Mouse (Mus musculus) myocyte (in vitro differentiated cells): Measurements from ENCODE around the gene Zkscan4. TPM values are rescaled to one million over a fixed set of nuclear protein-coding genes. Genes with fewer than 3 reads are reported as not detected.
"Not testable (repeated sequence)": the region's sequence is repeated elsewhere in the genome, so short reads cannot be mapped to it uniquely, and the experiment has no call there.

Experiments
- H3K27me3 ChIP-seq: one replicate; pipeline ENCODE4 v1.6.1; 2011; ENCODE audit not compliant: control insufficient read depth, insufficient read depth, insufficient read length
- H3K36me3 ChIP-seq: one replicate; pipeline ENCODE4 v1.6.1; 2011; ENCODE audit not compliant: control insufficient read depth, insufficient read depth
- H3K4me2 ChIP-seq: one replicate; pipeline ENCODE4 v1.6.1; 2011; ENCODE audit warnings: low read depth, control low read depth
- H3K4me3 ChIP-seq: one replicate; pipeline ENCODE4 v1.5.1; 2011; ENCODE audit warnings: mild to moderate bottlenecking, control low read depth, moderate library complexity
- H3K79me2 ChIP-seq: one replicate; pipeline ENCODE4 v1.6.1; 2011; ENCODE audit not compliant: control insufficient read depth, insufficient read depth
- H3ac ChIP-seq: one replicate; pipeline ENCODE4 v1.6.1; 2011; ENCODE audit not compliant: control insufficient read depth, insufficient read length
- CEBPB ChIP-seq: IDR thresholded peaks from 2 replicates; pipeline ENCODE4 v1.6.1; 2011; ENCODE audit warnings: mild to moderate bottlenecking, moderate library complexity; ENCODE audit not compliant: poor library complexity, insufficient read depth, severe bottlenecking
- E2F4 ChIP-seq: IDR thresholded peaks from one replicate; pipeline ENCODE4 v1.6.1; 2011; ENCODE audit warnings: mild to moderate bottlenecking, control low read depth, moderate library complexity; ENCODE audit not compliant: insufficient read depth
- MAX ChIP-seq: IDR thresholded peaks from one replicate; pipeline ENCODE4 v1.6.1; 2011; ENCODE audit warnings: low read depth, mild to moderate bottlenecking, control low read depth
- MYOD1 ChIP-seq, 3 experiments: IDR thresholded peaks; one replicate each; pipeline ENCODE4 v1.6.1; 2011; ENCODE audit warnings: control low read depth in 2 of 3, low read depth in 2 of 3, mild to moderate bottlenecking in 2 of 3, moderate library complexity in 1 of 3; ENCODE audit not compliant: insufficient read length in 2 of 3, control insufficient read depth in 1 of 3
- MYOG ChIP-seq, 3 experiments: IDR thresholded peaks; one replicate each; pipeline ENCODE4 v1.6.1; 2011; ENCODE audit warnings: control low read depth in 2 of 3, low read depth in 2 of 3, mild to moderate bottlenecking in 2 of 3; ENCODE audit not compliant: insufficient read length in 2 of 3, control insufficient read depth in 1 of 3, insufficient read depth in 1 of 3
- POLR2A ChIP-seq: IDR thresholded peaks from one replicate; pipeline ENCODE4 v1.6.1; 2011; ENCODE audit warnings: low read depth, mild to moderate bottlenecking, control low read depth, moderate library complexity; ENCODE audit not compliant: insufficient read length
- POLR2AphosphoS2 ChIP-seq: IDR thresholded peaks from one replicate; pipeline ENCODE4 v1.6.1; 2011; ENCODE audit warnings: low read depth, control low read depth; ENCODE audit not compliant: insufficient read length
- REST ChIP-seq: IDR thresholded peaks from one replicate; pipeline ENCODE4 v1.6.1; 2011; ENCODE audit warnings: mild to moderate bottlenecking, control low read depth, moderate library complexity; ENCODE audit not compliant: insufficient read depth, insufficient read length
- SRF ChIP-seq: IDR thresholded peaks from one replicate; pipeline ENCODE4 v1.6.1; 2011; ENCODE audit warnings: low read depth; ENCODE audit not compliant: control insufficient read depth, insufficient read length
- TCF12 ChIP-seq: IDR thresholded peaks from one replicate; pipeline ENCODE4 v1.6.1; 2011; ENCODE audit warnings: mild to moderate bottlenecking, control low read depth; ENCODE audit not compliant: poor library complexity, insufficient read depth, severe bottlenecking
- TCF3 ChIP-seq: IDR thresholded peaks from one replicate; pipeline ENCODE4 v1.6.1; 2011; ENCODE audit warnings: low read depth, control low read depth; ENCODE audit not compliant: insufficient read length
- USF1 ChIP-seq: IDR thresholded peaks from one replicate; pipeline ENCODE4 v1.6.1; 2011; ENCODE audit warnings: low read depth, mild to moderate bottlenecking, control low read depth, moderate library complexity
- polyA plus RNA-seq: library from polyadenylated mRNA; unstranded; fragments of >200 nt; fragmentation: generic; extraction: Trizol; gene quantifications from one replicate; pipeline ENCODE4 v1.2.1, GENCODE M21; 2012; ENCODE audit warnings: missing spikeins

The Zkscan4 gene
- polyA plus RNA-seq, 1 experiment, result not detected

GRCm38 (mm10) chr13:21492847-21493246, 14.1 kb downstream of the Zkscan4 start:
- Histone ChIP-seq H3K4me2 (no peak overlapping the region), H3K27me3 (no peaks in the 10 kb centered on the region), H3ac (no peak overlapping the region), H3K4me3 (no peak overlapping the region), H3K79me2 (no peaks in the 10 kb centered on the region), H3K36me3 (no peaks in the 10 kb centered on the region)
- TF ChIP-seq TCF12 (no peak), POLR2AphosphoS2 (no peak), CEBPB (0 out of 2 replicates have a peak, but pooled peaks have one; percentile 9), TCF3 (no peak), MAX (no peak), SRF (no peak), MYOD1 (IDR thresholded peaks at IDR 0.05; ENCODE audit: control insufficient read depth in 1 of 3, insufficient read length in 2 of 3, low read depth in 2 of 3) (no peak), MYOG (IDR thresholded peaks at IDR 0.05; ENCODE audit: control insufficient read depth in 1 of 3, insufficient read depth in 1 of 3, insufficient read length in 2 of 3, low read depth in 2 of 3) (no peak)

DNA sequence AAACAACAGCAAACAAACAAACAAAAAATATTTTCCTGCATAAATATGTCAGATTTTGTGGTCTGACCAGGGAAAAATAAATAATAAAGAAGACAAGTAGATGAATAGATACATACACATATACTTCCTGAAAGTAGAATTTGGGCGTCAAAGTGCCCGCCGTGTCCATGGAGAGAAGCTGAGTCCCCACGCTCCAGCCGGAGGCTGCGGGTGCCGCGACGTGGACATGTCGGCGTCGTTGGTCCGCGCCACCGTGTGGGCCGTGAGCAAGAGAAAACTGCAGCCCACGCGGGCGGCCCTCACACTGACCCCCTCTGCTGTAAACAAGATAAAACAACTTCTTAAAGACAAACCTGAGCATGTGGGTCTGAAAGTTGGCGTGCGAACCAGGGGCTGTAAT, 16.4 kb downstream of the Zkscan4 start, which contains the start of gene AK157302:
Gene AK157302 (plus strand): TSS at position 144 of the 400 bp plus-strand sequence.
- Histone ChIP-seq H3K79me2 (no peaks in the 10 kb centered on the region), H3K36me3 (no peaks in the 10 kb centered on the region), H3K4me3 (no peak within 1 kb of the TSS), H3K4me2 (no peak within 1 kb of the TSS), H3K27me3 (no peaks in the 10 kb centered on the region), H3ac (no peak within 1 kb of the TSS)
- TF ChIP-seq TCF12 (no peak), POLR2AphosphoS2 (no peak), USF1 (no peak), SRF (no peak), CEBPB (no peak), REST (no peak)

GRCm38 (mm10) chr13:21501182-21501581, 22.5 kb downstream of the Zkscan4 start, which contains the start of gene Gm11273:
TSS of gene Gm11273 (minus strand) at chr13:21501418.
- H3K4me3 ChIP-seq, H3K4me2 ChIP-seq, H3K36me3 ChIP-seq, H3K27me3 ChIP-seq, H3K79me2 ChIP-seq, H3ac ChIP-seq: not testable (repeated sequence)

GRCm38 (mm10) chr13:21502296-21502695, 23.6 kb downstream of the Zkscan4 start:
- H3K4me3 ChIP-seq, result no peak overlapping the region
- no peaks in the 10 kb centered on the region for H3K27me3 ChIP-seq
- no peak overlapping the region for H3K4me2 ChIP-seq
- H3K79me2 ChIP-seq, result no peaks in the 10 kb centered on the region
- no peaks in the 10 kb centered on the region for H3K36me3 ChIP-seq
- TF ChIP-seq TCF3 (no peak), CEBPB (no peak), SRF (no peak), POLR2AphosphoS2 (no peak), E2F4 (no peak), USF1 (no peak), POLR2A (no peak), MAX (no peak), REST (no peak), MYOD1 (IDR thresholded peaks at IDR 0.05; ENCODE audit: control insufficient read depth in 1 of 3, insufficient read length in 2 of 3, low read depth in 2 of 3) (no peak), TCF12 (no peak), MYOG (IDR thresholded peaks at IDR 0.05; ENCODE audit: control insufficient read depth in 1 of 3, insufficient read depth in 1 of 3, insufficient read length in 2 of 3, low read depth in 2 of 3) (no peak)
- H3ac ChIP-seq, result no peak overlapping the region

- H3ac ChIP-seq, result no peak overlapping the region
- TF ChIP-seq MAX, result no peak
- peak in 2 of 3 experiments; percentile 23 to 33 for TF ChIP-seq MYOD1 (IDR thresholded peaks at IDR 0.05; ENCODE audit: control insufficient read depth in 1 of 3, insufficient read length in 2 of 3, low read depth in 2 of 3)
- TF ChIP-seq MYOG (IDR thresholded peaks at IDR 0.05; ENCODE audit: control insufficient read depth in 1 of 3, insufficient read depth in 1 of 3, insufficient read length in 2 of 3, low read depth in 2 of 3), result peak in 1 of 3 experiments; percentile 44
- peak; percentile 74 for TF ChIP-seq POLR2AphosphoS2
- TF ChIP-seq SRF, result no peak
- TF ChIP-seq POLR2A, result peak; percentile 74
- peak overlapping the region; percentile 39 for H3K4me3 ChIP-seq
- H3K27me3 ChIP-seq, result no peaks in the 10 kb centered on the region
- no peaks in the 10 kb centered on the region for H3K36me3 ChIP-seq
- no peaks in the 10 kb centered on the region for H3K79me2 ChIP-seq
- H3K4me2 ChIP-seq, result peak overlapping the region; percentile 91
Measured at GRCm38 (mm10) chr13:21506221-21506649, 27.5 kb downstream of the Zkscan4 start.
